Mouse (Mus musculus) thymus, adult 2 months (tissue): Measurements from ENCODE around the gene Gstp2.

Experiments
- CTCF ChIP-seq: fragments of 200-500 bp; IDR thresholded peaks from 2 replicates; pipeline ENCODE4 v1.5.1; 2012; ENCODE audit warnings: mild to moderate bottlenecking, control low read depth, low read length, moderate library complexity, borderline replicate concordance; ENCODE audit not compliant: control insufficient read depth, poor library complexity, insufficient read depth; ENCODE audit errors: extremely low read depth
- POLR2A ChIP-seq: fragments of 200-500 bp; IDR thresholded peaks from 2 replicates; pipeline ENCODE4 v1.6.1; 2012; ENCODE audit warnings: mild to moderate bottlenecking, low read length, control low read depth, moderate library complexity; ENCODE audit not compliant: control insufficient read depth, poor library complexity, insufficient read depth; ENCODE audit errors: extremely low read depth

GRCm38 (mm10) chr19:4070311-4070710, 24.5 kb upstream of the Gstp2 start:
- TF ChIP-seq POLR2A, result no peak
- no peak for TF ChIP-seq CTCF
